Mouse (Mus musculus) liver, adult 2 months (tissue): ENCODE data around the gene Acox2.

ENCODE experiments used
- CTCF ChIP-seq: fragments of 200-500 bp; IDR thresholded peaks from 2 replicates; pipeline ENCODE4 v1.5.1; 2011; ENCODE audit warnings: low read depth, low read length, control low read depth
- POLR2A ChIP-seq: fragments of 200-500 bp; IDR thresholded peaks from 2 replicates; pipeline ENCODE4 v1.6.1; 2011; ENCODE audit warnings: low read length, control low read depth; ENCODE audit not compliant: insufficient read depth; ENCODE audit errors: extremely low read depth

- TF ChIP-seq CTCF = peak; percentile 20; the same call in 1 of the 2 replicates
- TF ChIP-seq POLR2A = no peak
Measured at GRCm38 (mm10) chr14:8215208-8215778, 43.9 kb downstream of the Acox2 start.
